Mouse (Mus musculus) intestine, embryonic 16.5 days (tissue): ENCODE measurements at regions not wholly inside any gene's neighbourhood (a gene's known extent, or its start where the extent isn't known, plus 50 kb on each side); places are given as distances from the start of the nearest gene placed in this dataset.

ENCODE experiments used
- ATAC-seq: fragments of 200-750 bp; cut with Nextera tagmentation; 2 replicates; pipeline ENCODE4 v1.8.0; 2017; ENCODE audit warnings: moderate TSS enrichment, moderate library complexity
- H3K27ac ChIP-seq: fragments of 300-500 bp; sonication (generic); 2 replicates; pipeline ENCODE4 v1.5.1; 2014; ENCODE audit warnings: mild to moderate bottlenecking, low read length
- H3K27me3 ChIP-seq: fragments of 300-500 bp; sonication (generic); replicated peaks from 2 replicates; pipeline ENCODE4 v1.6.1; 2014; ENCODE audit warnings: low read length, control low read depth, mixed read lengths; ENCODE audit not compliant: control insufficient read depth, insufficient read depth
- H3K36me3 ChIP-seq: fragments of 300-500 bp; sonication (generic); 2 replicates; pipeline ENCODE4 v1.6.1; 2014; ENCODE audit warnings: low read length, control low read depth; ENCODE audit not compliant: control insufficient read depth, insufficient read depth
- H3K4me1 ChIP-seq: fragments of 300-500 bp; sonication (generic); 2 replicates; pipeline ENCODE4 v1.6.1; 2014; ENCODE audit warnings: low read length, control low read depth, mixed read lengths; ENCODE audit not compliant: control insufficient read depth, insufficient read depth
- H3K4me2 ChIP-seq: fragments of 300-500 bp; sonication (generic); 2 replicates; pipeline ENCODE4 v1.6.1; 2014; ENCODE audit warnings: low read depth, low read length, control low read depth
- H3K4me3 ChIP-seq: fragments of 300-500 bp; sonication (generic); 2 replicates; pipeline ENCODE4 v1.5.1; 2014; ENCODE audit warnings: mild to moderate bottlenecking, low read length
- H3K9ac ChIP-seq: fragments of 300-500 bp; sonication (generic); 2 replicates; pipeline ENCODE4 v1.6.1; 2014; ENCODE audit warnings: low read depth, low read length
- H3K9me3 ChIP-seq: fragments of 300-500 bp; sonication (generic); 2 replicates; pipeline ENCODE4 v1.6.1; 2016; ENCODE audit warnings: low read length, control low read depth; ENCODE audit not compliant: control insufficient read depth
- WGBS: fragments of 180-500 bp; shearing (Covaris S2); extraction: QIAGEN DNeasy Blood & Tissue Kit; methylation state at CpG from one replicate; pipeline ENCODE4 v1.1.7; 2014; 5-methylcytosine and 5-hydroxymethylcytosine counted together

GRCm38 (mm10) chr2:17839649-17840048, 108.4 kb upstream of the Nebl start:
- H3K27me3 ChIP-seq, result no peaks in the 10 kb centered on the region
- ATAC-seq, result no peak
- no peak overlapping the region for H3K27ac ChIP-seq
- no peak overlapping the region for H3K4me2 ChIP-seq
- no peak overlapping the region for H3K4me3 ChIP-seq
- H3K9ac ChIP-seq, result no peak overlapping the region
- H3K36me3 ChIP-seq, result no peaks in the 10 kb centered on the region
- H3K4me1 ChIP-seq, result no peaks in the 10 kb centered on the region
- no peaks in the 10 kb centered on the region for H3K9me3 ChIP-seq
- 81% methylated on average over 4 of the region's 4 CpGs for WGBS

GRCm38 (mm10) chr2:17838859-17839581, 107.8 kb upstream of the Nebl start:
- WGBS, result 85% methylated on average over 20 of the region's 20 CpGs
- no peaks in the 10 kb centered on the region for H3K36me3 ChIP-seq
- ATAC-seq, result no peak
- H3K27me3 ChIP-seq, result no peaks in the 10 kb centered on the region
- H3K9me3 ChIP-seq, result no peaks in the 10 kb centered on the region
- no peak overlapping the region for H3K9ac ChIP-seq
- H3K4me1 ChIP-seq, result no peaks in the 10 kb centered on the region
- H3K27ac ChIP-seq, result no peak overlapping the region
- no peak overlapping the region for H3K4me2 ChIP-seq
- no peak overlapping the region for H3K4me3 ChIP-seq

- Histone ChIP-seq H3K27me3 (no peaks in the 10 kb centered on the region), H3K9ac (no peak overlapping the region), H3K4me2 (no peak overlapping the region), H3K4me3 (no peak overlapping the region), H3K9me3 (no peaks in the 10 kb centered on the region), H3K36me3 (no peaks in the 10 kb centered on the region), H3K27ac (no peak overlapping the region), H3K4me1 (no peaks in the 10 kb centered on the region)
- WGBS, result 75% methylated on average over 7 of the region's 7 CpGs
- ATAC-seq, result no peak
These were observed 107.1 kb upstream of the Nebl start for GRCm38 (mm10) chr2:17838381-17838680.

GRCm38 (mm10) chr2:17837541-17838380, 106.5 kb upstream of the Nebl start:
- Histone ChIP-seq H3K27ac (no peak overlapping the region), H3K4me1 (no peaks in the 10 kb centered on the region), H3K9me3 (no peaks in the 10 kb centered on the region), H3K4me3 (no peak overlapping the region), H3K9ac (no peak overlapping the region), H3K36me3 (no peaks in the 10 kb centered on the region), H3K4me2 (no peak overlapping the region), H3K27me3 (no peaks in the 10 kb centered on the region)
- WGBS, result 83% methylated on average over 14 of the region's 14 CpGs
- no peak for ATAC-seq

GRCm38 (mm10) chr2:17832726-17833125, 101.5 kb upstream of the Nebl start:
- no peak overlapping the region for H3K4me2 ChIP-seq
- ATAC-seq, result no peak
- WGBS, result 83% methylated on average over 3 of the region's 3 CpGs
- H3K9me3 ChIP-seq, result no peaks in the 10 kb centered on the region
- H3K4me3 ChIP-seq, result no peak overlapping the region
- no peak overlapping the region for H3K9ac ChIP-seq
- H3K36me3 ChIP-seq, result no peaks in the 10 kb centered on the region
- H3K27ac ChIP-seq, result no peak overlapping the region
- no peaks in the 10 kb centered on the region for H3K4me1 ChIP-seq
- H3K27me3 ChIP-seq, result no peaks in the 10 kb centered on the region

DNA sequence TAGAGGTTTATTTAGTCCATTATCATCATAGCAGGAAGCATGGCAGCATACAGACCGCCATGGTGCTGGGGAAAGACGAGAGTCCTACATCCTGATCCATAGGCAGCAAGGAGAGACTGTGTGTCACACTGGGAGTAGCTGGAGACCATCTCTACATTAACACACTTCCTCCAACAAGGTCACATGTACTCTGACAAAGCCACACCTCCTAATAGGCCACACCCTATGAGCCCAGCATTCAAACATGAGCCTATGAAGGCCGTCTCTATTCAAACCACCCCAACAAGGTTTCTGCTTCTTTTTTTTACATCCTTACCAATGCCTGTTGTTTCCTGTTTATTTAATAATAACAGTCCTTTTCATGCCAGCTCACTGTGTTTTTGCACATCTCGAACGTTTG, 99.0 kb upstream of the Nebl start:
- WGBS, result 84% methylated on average over 5 of the region's 5 CpGs
- Histone ChIP-seq H3K27me3 (no peaks in the 10 kb centered on the region), H3K9me3 (no peaks in the 10 kb centered on the region), H3K4me2 (no peak overlapping the region), H3K4me3 (no peak overlapping the region), H3K9ac (no peak overlapping the region), H3K36me3 (no peaks in the 10 kb centered on the region), H3K4me1 (no peaks in the 10 kb centered on the region), H3K27ac (no peak overlapping the region)
- no peak for ATAC-seq

GRCm38 (mm10) chr2:17825271-17825670, 94.0 kb upstream of the Nebl start:
- WGBS, result 88% methylated on average over 2 of the region's 2 CpGs
- no peak overlapping the region for H3K9ac ChIP-seq
- ATAC-seq, result no peak
- no peak overlapping the region for H3K27ac ChIP-seq
- no peaks in the 10 kb centered on the region for H3K27me3 ChIP-seq
- no peaks in the 10 kb centered on the region for H3K9me3 ChIP-seq
- no peaks in the 10 kb centered on the region for H3K36me3 ChIP-seq
- H3K4me1 ChIP-seq, result no peaks in the 10 kb centered on the region
- H3K4me3 ChIP-seq, result no peak overlapping the region
- no peak overlapping the region for H3K4me2 ChIP-seq

DNA sequence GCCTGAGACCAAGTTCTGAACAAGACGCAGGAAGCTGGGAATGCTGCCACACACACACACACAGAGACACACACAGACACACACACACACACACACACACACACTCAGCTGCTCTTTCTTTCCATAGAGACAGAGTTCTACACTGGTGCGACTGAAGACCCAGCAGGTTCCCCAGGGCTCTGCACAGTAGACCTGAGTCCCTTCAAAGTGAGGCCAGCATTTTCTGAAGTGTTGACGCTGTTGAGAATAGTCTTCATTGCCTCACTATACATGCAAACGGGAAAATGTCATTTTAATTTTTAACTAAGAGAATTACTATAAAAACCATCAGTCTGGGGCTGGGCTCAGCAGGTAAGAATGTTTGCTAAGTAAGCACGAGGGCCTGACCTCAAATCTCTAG, 92.9 kb upstream of the Nebl start:
- no peaks in the 10 kb centered on the region for H3K27me3 ChIP-seq
- no peaks in the 10 kb centered on the region for H3K9me3 ChIP-seq
- no peaks in the 10 kb centered on the region for H3K36me3 ChIP-seq
- no peak overlapping the region for H3K9ac ChIP-seq
- ATAC-seq, result no peak; the same call in 1 of the 2 replicates
- H3K4me2 ChIP-seq, result no peak overlapping the region
- no peaks in the 10 kb centered on the region for H3K4me1 ChIP-seq
- WGBS, result 69% methylated on average over 5 of the region's 5 CpGs
- no peak overlapping the region for H3K4me3 ChIP-seq
- no peak overlapping the region for H3K27ac ChIP-seq

GRCm38 (mm10) chr2:17822621-17823006, 91.3 kb upstream of the Nebl start:
- H3K9ac ChIP-seq, result no peak overlapping the region
- H3K9me3 ChIP-seq, result no peaks in the 10 kb centered on the region
- ATAC-seq, result no peak
- no peaks in the 10 kb centered on the region for H3K4me1 ChIP-seq
- no peak overlapping the region for H3K4me3 ChIP-seq
- H3K4me2 ChIP-seq, result no peak overlapping the region
- no peak overlapping the region for H3K27ac ChIP-seq
- H3K27me3 ChIP-seq, result no peaks in the 10 kb centered on the region
- WGBS, result 87% methylated on average over 4 of the region's 4 CpGs
- H3K36me3 ChIP-seq, result no peaks in the 10 kb centered on the region
